Mouse (Mus musculus) layer of hippocampus, adult 11-12 months (tissue): ENCODE results near the gene Itpkc.
"Not testable (repeated sequence)": the region's sequence is repeated elsewhere in the genome, so short reads cannot be mapped to it uniquely, and the experiment has no call there.

Source experiments
- DNase-seq: peaks from one replicate; pipeline ENCODE4 v3.0.0; 2022; ENCODE audit warnings: low spot score

The Itpkc gene

GRCm38 (mm10) chr7:27228281-27228821, at the start of gene Itpkc:
Gene Itpkc (minus strand): TSS chr7:27228661.
- peak; percentile 91 for DNase-seq

GRCm38 (mm10) chr7:27277191-27277590, 48.7 kb upstream of the Itpkc start:
- DNase-seq, result no peak

- DNase-seq, result no peak
Observed at GRCm38 (mm10) chr7:27276021-27276420, 47.6 kb upstream of the Itpkc start.

GRCm38 (mm10) chr7:27274916-27275315, 46.5 kb upstream of the Itpkc start:
- DNase-seq, result no peak

GRCm38 (mm10) chr7:27273739-27274351, 45.4 kb upstream of the Itpkc start:
- no peak for DNase-seq

- no peak for DNase-seq
Observed at GRCm38 (mm10) chr7:27271423-27271822, 43.0 kb upstream of the Itpkc start.

- DNase-seq, result peak; percentile 75
Observed at GRCm38 (mm10) chr7:27266515-27267128, 38.2 kb upstream of the Itpkc start.

GRCm38 (mm10) chr7:27264761-27265160, 36.3 kb upstream of the Itpkc start:
- no peak for DNase-seq

- DNase-seq, result no peak
Observed at GRCm38 (mm10) chr7:27261888-27262287, 33.4 kb upstream of the Itpkc start.

GRCm38 (mm10) chr7:27260856-27261255, 32.4 kb upstream of the Itpkc start:
- DNase-seq, result no peak

GRCm38 (mm10) chr7:27259771-27260170, 31.3 kb upstream of the Itpkc start:
- DNase-seq, result no peak

GRCm38 (mm10) chr7:27259271-27259721, 30.8 kb upstream of the Itpkc start:
- no peak for DNase-seq

GRCm38 (mm10) chr7:27258205-27258899, 29.9 kb upstream of the Itpkc start, which contains the start of gene Numbl:
Gene Numbl (plus strand): TSS chr7:27258433.
- peak; percentile 93 for DNase-seq

- no peak for DNase-seq
Observed at GRCm38 (mm10) chr7:27257852-27258204, 29.4 kb upstream of the Itpkc start.

- peak; percentile 76 for DNase-seq
Observed at GRCm38 (mm10) chr7:27257046-27257851, 28.8 kb upstream of the Itpkc start.

- DNase-seq, result no peak
Observed at GRCm38 (mm10) chr7:27255721-27256120, 27.3 kb upstream of the Itpkc start.

- DNase-seq, result no peak
Observed at GRCm38 (mm10) chr7:27251946-27252345, 23.5 kb upstream of the Itpkc start.

- no peak for DNase-seq
Observed at GRCm38 (mm10) chr7:27249928-27250327, 21.5 kb upstream of the Itpkc start.

- DNase-seq, result no peak
Observed at GRCm38 (mm10) chr7:27249146-27249545, 20.7 kb upstream of the Itpkc start.

GRCm38 (mm10) chr7:27244088-27244487, 15.6 kb upstream of the Itpkc start:
- not testable (repeated sequence) for DNase-seq

GRCm38 (mm10) chr7:27243211-27243610, 14.8 kb upstream of the Itpkc start:
- DNase-seq, result no peak

- DNase-seq, result no peak
Observed at GRCm38 (mm10) chr7:27238568-27238967, 10.1 kb upstream of the Itpkc start.
